Mouse (Mus musculus) cerebellum, postnatal 4 days (tissue): ENCODE measurements at regions not wholly inside any gene's neighbourhood (a gene's known extent, or its start where the extent isn't known, plus 50 kb on each side); places are given as distances from the start of the nearest gene placed in this dataset.

Experiments
- DNase-seq, 2 experiments: peaks; one replicate each; pipeline ENCODE4 v3.0.0; 2022; ENCODE audit warnings: low spot score in 2 of 2, mixed read lengths in 1 of 2

DNA sequence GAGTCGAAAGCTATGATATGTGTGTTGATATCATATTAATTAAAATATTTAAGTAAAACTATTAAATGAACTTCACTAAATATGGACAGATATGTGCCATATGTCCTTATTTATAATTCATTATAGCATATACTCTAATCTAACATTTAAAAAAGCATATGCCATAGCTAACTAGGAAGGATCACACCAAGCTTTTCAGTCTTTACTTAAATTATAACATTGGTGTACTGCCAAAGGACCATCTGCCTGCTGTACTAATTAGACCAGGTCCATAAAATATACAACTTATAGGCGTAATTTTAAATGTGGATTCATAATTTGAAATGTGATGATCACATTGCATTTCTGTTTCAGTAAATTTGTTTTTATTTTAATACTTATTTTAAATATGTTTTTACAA is 651.9 kb upstream of the Klhl1 start:
- no peak for DNase-seq

DNA sequence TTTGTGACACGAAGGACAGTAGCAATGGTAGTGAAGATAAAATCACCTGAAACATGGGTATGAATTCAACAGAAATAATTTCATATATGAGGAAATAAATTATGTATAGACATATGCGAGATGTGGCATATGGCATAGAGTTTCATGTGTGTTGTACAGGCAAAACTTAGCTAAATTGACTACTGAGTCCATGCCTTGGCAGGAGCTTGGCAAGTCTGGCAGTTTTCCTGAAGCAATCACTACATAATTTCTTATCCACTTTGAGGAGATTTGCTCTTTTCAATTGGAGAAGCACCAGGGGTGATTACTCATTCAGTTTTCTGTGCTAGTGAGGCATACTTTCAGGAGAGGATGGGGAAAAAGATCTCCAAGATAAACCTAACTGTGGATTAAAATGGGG is 646.9 kb upstream of the Klhl1 start:
- DNase-seq, result no peak

GRCm38 (mm10) chr14:97148997-97149653 is 630.2 kb upstream of the Klhl1 start:
- no peak for DNase-seq

GRCm38 (mm10) chr14:97115918-97116635 is 597.2 kb upstream of the Klhl1 start:
- no peak for DNase-seq

DNA sequence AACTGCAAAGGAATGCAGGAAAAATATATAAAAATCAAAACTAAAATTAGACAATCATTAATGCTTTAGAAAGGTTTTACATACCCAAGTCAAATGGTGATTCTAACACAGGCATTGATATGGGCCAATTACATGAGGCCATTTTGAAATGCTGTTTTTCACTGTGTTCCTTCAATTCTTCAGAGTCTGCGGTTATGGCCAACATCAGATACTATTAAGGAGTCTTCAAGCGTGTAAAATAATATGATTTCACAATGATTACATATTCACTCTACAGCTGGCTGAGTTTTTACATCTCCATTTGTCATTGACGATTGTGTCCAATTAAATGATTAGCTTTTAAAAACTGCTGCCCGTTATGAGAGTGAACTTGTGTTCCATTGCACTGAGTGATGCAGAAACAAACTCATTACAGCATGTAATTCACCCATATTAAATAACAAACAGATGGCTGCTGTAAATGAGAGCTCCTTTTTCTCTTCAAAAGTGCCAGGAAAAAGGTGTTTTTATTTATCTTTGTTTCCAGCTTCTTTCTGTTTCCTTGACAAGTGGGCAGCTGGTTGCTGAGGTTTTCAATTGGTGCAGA is 582.3 kb upstream of the Klhl1 start:
- DNase-seq, result no peak

DNA sequence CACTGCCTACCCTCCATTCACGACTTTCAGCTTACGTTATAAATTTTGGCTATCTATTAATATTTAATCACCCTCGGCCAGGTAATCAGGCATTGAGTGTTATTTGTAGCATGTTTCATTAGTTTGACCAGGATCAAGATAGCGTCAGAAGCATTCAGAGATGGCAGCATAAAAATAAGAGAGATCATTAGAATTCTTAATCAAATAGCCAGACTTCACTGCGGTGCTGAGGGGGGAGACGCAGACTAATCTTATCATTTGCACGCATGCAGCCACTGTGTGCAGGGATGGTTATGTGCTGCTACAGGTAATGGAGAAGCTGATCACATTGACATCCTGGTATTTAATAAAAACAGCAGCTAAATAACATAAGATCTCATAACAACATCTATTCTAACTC is 574.5 kb upstream of the Klhl1 start:
- no peak for DNase-seq

DNA sequence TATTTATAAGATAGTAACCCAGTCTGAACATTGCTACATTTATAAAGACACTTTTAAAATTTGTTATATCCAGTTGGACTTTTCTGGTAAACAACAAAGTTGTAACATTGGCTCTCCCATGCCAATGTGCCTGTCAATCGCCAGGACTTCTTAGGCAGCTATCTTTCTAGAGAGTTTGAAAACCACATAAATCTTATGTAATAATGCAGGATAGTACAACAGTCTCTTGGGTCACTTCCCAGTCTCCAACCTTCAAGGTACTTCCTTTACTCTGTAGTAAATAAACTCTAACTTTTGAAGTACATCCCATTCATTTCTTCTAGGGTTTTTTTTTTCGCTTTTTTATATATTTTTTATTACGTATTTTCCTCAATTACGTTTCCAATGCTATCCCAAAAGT is 570.0 kb upstream of the Klhl1 start:
- DNase-seq, result no peak

- no peak for DNase-seq
Measured at GRCm38 (mm10) chr14:97087346-97087745, 568.4 kb upstream of the Klhl1 start.

- no peak for DNase-seq
Measured at GRCm38 (mm10) chr14:97086363-97087309, 567.7 kb upstream of the Klhl1 start.

DNA sequence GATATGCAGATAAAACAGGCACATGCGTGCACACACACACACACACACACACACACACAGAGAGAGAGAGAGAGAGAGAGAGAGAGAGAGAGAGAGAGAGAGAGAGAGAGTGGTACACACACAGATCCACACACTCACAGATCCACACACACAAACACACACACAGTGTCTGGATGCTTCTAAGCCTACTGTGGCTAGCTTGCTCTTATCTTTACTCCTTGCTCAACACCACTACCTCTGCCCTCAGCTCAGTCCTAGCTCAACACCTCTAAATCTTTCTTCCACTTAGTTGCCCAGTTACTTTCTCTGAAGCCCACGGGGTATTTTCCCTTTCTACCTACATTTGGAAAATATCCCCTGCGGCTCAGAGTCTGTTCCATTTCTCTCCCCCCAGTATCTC is 555.9 kb upstream of the Klhl1 start:
- DNase-seq, result no peak

DNA sequence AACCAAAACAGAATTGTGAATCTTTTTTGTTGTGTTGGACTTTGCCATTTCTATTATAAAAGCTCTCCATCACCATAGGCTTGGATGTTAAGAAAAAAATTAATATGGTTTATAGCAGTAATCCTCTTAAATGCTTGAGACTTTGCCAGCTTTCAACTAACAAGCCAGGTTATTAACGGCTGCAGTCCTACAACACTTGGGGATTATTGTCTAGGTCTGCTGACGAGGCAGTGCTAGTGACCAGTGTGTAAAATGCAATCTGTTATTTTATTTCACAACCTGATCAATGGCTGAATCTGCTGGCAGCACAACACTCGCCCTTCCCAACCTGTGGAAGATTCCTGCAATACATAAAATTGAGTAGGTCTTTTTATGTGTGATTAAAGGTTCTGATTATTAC is 549.9 kb upstream of the Klhl1 start:
- DNase-seq, result no peak

GRCm38 (mm10) chr14:97068313-97068712 is 549.4 kb upstream of the Klhl1 start:
- no peak for DNase-seq

GRCm38 (mm10) chr14:97045321-97045720 is 526.4 kb upstream of the Klhl1 start:
- no peak for DNase-seq

GRCm38 (mm10) chr14:97039850-97040249 is 520.9 kb upstream of the Klhl1 start:
- DNase-seq, result no peak

- DNase-seq, result no peak
Measured at GRCm38 (mm10) chr14:97028528-97028927, 509.6 kb upstream of the Klhl1 start.

GRCm38 (mm10) chr14:97006294-97006693 is 487.4 kb upstream of the Klhl1 start:
- no peak for DNase-seq

GRCm38 (mm10) chr14:96995081-96995480 is 476.2 kb upstream of the Klhl1 start:
- no peak for DNase-seq

GRCm38 (mm10) chr14:96990542-96991162 is 471.8 kb upstream of the Klhl1 start:
- DNase-seq, result no peak

- DNase-seq, result no peak
Measured at GRCm38 (mm10) chr14:96963074-96963447, 444.2 kb upstream of the Klhl1 start.

- DNase-seq, result no peak
Measured at GRCm38 (mm10) chr14:96962426-96963073, 443.6 kb upstream of the Klhl1 start.

GRCm38 (mm10) chr14:96956115-96956514 is 437.2 kb upstream of the Klhl1 start:
- DNase-seq, result no peak
